Mouse (Mus musculus) thymus, postnatal 10 days (tissue): Measurements from ENCODE around the gene Olfr95.
A peak's percentile ranks its signal among the peaks of the same experiment; 100 is the strongest.
"Not testable (repeated sequence)": the region's sequence is repeated elsewhere in the genome, so short reads cannot be mapped to it uniquely, and the experiment has no call there.

ENCODE experiments used
- DNase-seq, 2 experiments: peaks; one replicate each; pipeline ENCODE4 v3.0.0; 2021; ENCODE audit warnings: low spot score in 2 of 2

The Olfr95 gene

DNA sequence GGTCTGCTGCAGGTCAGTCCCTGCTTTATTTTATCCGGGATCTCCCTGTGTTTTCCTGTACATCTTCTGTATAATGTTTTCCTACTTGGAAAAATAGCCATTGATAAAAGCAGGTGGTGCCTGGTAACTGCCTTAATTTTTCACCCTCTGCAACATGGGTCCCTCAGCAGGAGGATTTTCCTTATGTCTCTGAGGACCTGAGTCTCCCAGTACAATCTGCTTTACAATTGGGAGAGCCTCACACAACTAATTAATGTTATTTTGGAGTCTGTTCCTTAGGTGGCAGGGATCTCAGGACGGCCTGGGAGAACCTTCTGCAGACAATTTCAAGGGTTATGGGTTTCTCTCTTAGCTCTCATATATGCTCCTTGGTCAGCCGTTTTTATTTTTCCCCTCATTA is at the start of gene Olfr95:
TSS of gene Olfr95 (minus strand) at position 101 of the 400 bp plus-strand sequence.
- no peak for DNase-seq

DNA sequence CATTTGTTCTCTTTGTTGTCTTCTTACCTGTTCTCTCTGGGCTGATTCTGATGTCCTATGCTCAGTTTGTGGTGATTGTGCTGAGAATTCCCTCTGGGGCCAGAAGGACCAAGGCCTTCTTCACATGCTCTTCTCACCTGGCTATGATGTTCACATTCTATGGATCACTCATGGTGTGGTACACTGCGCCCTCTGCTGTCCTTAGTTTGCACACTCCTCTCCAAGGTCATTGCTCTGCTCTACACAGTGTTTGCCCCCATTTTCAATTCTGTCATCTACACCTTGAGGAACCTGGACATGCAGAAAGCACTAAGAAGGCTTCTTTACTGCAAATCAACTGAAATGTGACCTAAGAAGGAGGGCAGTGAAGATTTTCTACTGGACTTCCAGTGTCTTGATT is 37.6 kb upstream of the Olfr95 start:
- DNase-seq, result peak in 1 of 2 experiments; percentile 15

DNA sequence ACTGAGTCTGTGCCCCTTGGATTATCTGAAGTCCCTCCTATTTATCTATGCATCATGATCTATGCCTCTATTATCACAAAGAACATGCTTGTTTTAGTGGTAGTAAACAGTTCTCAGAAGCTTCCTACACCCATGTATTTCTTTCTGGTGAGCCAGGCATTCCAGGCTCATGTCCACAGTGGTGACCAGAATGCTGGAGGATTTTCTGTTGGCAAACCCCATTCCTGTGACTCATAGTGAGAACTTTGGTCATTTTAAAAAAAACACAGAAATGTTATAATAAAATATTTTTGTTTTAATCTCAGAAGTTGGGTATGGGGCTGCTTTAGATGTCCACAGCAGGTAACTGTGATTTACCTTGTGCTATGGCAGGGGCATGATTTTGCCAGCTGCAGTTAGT is 36.5 kb upstream of the Olfr95 start:
- no peak for DNase-seq

DNA sequence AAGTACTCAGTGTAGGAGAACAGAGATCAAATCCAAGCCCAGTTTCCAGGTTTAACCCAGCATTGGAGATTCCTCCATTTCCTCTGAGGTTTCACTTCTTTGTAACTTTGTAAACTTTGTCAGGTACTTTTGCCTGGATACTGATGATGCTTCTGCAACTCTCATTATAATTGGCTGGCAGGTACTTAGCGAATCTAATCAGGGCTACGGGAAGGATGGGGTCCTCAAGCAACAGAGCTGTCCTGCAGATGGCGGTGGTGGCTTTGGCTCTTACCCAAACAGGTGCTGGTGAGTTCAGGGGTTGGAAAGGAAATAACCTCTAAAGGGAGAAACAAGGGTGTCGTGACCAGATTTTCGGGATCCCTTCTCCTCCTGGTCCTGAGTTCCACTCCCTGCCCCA is 33.8 kb upstream of the Olfr95 start:
- peak; percentile 29 to 58 for DNase-seq

DNA sequence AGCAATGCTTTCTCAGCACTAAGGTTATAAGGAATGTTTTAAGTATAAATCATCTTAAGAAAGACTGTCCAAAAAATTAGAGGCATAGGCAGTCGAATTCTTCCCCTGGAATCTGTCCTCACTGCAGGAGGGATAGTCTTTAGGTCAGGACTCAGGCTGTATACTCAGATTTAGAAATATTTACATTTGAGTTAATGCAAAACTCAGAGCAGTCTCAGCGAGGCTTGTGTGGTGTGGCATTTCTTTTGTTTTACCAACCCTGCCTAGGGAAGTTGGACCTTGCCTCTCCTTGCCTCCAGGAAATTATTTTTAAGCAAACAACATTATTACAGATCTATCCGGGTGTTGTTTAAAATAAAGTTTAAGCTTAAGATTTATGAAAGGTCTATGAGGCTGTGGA is 29.3 kb upstream of the Olfr95 start:
- DNase-seq, result no peak

DNA sequence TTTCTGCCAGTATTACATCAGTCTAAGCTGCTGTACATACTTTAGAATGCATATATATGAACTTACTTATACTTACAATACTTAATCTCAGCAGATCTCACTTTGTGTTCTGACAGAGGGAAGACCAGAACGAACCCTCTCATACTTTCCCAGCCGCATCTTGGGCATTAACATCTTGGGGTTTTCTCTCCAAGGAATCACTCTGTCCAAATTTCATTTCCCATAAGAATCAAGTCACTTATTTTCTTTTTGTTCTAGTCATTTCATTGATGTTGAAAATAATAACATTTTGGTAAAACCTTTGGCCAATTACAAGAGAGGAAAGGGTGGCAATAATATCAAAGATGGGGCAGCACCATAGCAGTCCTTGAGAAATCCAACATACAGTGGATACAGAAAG is 24.3 kb upstream of the Olfr95 start, which contains the start of gene Olfr97:
TSS of gene Olfr97 (minus strand) at position 101 of the 400 bp plus-strand sequence.
- not testable (repeated sequence) for DNase-seq

DNA sequence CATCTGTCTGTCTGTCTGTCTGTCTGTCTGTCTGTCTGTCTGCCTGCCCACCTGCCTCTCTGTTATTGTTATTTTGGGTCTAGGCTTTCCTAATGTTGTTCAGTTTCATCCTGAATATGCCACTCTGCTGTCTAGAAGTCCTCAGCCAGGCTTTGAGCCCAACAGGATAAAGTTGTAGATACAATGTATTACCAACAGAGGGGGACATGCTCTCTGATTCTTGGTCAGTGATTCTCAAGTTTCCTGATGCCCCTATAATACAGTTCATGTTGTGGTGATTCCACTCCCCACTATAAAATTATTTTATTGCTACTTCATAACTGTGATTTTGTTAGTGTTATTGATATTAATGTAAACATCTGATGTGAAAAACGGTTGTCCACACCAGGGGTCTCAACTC is 9.0 kb upstream of the Olfr95 start:
- no peak for DNase-seq

DNA sequence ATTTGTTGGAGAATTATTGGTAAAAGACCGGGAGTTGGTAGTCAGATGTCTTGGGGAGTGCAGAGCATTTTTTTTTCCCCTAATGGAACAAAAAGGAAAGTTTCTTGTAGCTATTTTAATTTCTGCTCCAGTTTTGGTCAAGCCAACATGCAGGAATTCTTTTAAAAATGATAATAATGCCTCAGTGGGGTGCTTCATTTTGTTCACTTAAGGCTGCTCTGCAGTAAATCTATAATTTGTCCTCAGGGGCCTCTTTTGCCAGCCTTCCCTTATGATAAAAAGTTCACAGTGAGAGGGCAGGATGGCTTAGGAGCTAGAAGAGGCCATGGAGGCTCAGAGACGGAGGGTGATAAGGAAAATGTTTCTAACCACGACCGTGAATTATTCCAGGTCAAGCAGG is 6.9 kb upstream of the Olfr95 start, which contains the start of gene Olfr96:
TSS of gene Olfr96 (plus strand) at position 301 of the 400 bp plus-strand sequence.
- DNase-seq, result no peak

DNA sequence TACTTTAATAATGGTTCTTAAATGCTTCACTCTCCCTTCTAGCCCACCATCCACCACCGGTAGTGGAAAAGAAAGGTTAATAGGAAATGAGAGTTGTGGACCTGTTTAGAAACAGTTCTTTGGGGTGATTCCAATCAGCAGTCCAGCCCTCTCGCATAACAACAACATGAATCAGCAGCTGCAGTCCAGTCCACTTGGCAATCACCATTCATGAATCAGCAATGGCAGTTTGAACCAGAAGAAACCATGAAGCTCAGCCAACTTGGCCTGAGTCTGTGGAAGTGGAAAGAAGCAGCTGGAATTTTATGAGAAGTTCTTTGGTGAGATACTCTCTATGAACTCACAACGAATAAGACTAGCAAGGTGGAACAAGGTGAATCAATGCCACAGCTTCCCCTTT is 5.6 kb upstream of the Olfr95 start:
- no peak for DNase-seq

DNA sequence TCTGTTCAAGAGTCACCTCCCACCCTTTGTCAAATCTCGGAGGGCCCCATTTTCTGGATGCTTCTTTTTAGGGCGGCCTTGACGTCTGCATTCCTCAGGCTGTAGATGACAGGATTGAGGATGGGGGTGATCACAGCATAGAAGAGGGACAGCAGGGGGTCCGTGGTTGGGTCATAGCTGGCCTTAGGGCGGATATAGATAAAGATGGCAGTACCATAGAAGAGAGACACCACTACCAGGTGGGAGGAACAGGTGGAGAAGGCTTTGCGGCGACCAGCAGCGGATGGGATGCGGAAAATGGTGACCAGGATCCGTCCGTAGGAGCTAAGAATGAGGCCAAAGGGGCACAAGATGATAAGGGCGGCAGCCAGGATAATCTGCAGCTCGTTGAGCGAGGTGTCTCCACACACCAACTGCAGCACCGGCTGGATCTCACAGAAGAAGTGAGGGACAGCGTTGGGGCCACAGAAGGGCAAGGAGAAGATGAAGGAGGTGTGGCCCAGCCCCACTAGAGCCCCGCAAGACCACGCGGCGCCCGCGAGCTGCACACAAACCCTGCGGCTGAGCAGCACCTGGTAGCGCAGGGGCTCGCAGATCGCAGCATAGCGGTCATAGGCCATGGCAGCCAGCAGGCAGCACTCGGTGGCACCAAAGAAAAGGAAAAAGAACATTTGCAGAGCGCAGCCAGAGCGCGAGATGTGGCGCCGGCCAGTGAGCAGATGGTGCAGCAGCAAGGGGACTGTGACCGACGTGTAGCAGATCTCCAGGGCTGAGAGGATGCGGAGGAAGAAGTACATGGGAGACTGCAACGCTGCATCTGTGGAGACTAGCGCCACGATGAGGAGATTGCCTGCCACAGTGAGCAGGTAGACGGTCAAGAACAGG is 1.8 kb downstream of the Olfr95 start:
- DNase-seq, result no peak

DNA sequence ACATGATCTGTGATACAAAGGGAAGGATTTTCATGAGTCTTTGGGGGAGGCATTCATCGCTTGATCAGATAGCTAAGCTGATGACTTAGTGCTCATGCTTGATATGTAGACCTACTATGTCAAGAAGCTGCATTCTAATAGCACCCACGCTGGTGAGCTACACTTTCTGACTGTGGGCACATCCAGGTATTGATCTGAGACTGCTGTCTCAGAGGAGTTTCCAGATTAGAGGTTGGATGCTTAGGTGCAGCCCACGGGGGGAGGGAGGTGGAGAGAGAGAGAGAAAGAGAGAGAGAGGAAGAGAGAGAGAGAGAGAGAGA is 9.0 kb downstream of the Olfr95 start:
- no peak for DNase-seq

DNA sequence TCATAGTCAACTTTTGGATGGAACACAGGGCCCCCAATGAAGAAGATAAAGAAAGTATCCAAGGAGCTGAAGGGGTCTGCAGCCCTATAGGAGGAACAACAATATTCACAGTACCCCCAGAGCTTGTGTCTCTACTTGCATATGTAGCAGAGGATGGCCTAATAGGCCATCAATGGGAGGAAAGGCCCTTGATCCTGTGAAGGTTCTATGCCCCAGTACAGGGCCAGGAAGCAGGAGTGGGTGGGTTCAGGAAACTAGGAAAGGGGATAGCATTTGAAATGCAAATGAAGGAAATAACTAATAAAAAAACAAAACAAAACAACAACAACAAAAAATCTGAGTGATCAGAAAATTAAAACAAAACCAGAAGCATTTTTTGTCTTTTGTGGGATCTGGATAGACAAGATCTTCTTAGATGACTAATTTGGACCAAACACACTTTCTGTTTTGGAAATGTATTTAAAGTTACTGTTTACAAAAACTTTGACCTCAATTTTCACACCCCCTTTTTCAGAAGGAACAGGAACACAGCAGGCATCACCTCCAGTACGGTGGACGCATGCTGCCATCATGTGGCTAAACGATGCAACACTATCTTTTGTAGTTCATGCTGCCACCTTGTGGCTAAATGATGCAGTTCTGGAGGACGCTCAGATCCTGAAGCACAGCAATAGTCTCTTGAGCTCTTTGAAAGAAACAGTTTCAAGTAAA is 9.6 kb downstream of the Olfr95 start:
- DNase-seq, result peak; percentile 9 to 64

DNA sequence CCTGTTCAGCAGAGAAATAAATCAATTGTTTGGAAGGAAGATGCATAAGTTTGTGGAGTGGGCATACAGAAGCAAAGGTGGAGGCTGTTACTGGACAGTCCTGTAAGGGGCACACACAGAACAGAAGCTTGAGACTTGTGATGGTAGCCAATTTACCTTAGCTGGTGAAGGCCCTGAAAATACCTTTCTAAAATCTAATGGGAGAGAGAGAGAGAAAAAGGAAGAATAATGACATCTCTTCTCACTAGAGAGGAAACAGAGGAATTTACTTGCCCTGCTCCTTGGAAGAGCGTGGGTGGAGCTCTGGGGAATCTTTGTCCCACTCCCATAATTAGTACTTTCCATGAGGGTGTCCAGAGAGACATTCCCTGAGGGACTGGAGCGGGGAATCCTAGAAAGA is 12.0 kb downstream of the Olfr95 start, which contains the start of gene Olfr94:
TSS of gene Olfr94 (minus strand) at position 101 of the 400 bp plus-strand sequence.
- no peak for DNase-seq

DNA sequence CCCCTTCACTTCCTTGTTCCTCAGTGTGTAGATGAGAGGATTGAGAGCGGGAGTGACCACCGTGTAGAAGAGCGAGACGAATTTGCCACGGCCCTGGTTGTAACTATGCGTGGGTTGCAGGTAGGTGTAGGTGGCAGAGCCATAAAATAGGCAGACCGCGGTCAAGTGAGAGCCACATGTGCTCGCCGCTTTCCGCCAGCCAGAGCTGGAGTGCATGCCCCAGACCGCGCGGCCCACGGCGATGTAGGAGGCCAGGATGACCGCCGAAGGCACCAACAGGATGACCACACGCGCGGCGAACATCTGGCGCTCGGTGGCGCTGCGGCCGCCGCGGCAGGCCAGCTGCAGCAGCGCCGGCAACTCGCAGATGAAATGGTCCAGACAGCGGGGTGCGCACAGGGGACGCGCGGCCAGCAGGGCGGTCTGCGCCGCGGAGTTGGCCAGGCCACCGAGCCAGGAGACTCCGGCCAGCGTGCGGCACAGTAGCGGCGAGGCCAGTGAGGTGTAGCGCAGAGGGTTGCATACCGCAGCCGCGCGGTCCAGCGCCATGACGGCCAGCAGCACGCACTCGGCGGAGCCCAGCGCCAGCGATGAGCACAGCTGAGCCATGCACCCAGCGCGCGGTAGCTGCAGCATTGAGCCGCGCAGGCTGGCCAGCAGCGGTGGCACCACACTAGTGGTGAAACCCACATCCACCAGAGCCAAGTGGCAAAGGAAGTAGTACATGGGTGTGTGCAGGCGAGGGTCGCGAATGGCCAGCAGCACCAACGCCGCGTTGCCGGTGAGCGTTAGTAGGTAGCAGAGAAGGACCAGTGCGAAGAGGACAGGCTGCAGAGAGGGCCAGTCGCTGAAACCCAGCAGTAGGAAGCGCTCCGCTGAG is 15.8 kb downstream of the Olfr95 start:
- no peak for DNase-seq

DNA sequence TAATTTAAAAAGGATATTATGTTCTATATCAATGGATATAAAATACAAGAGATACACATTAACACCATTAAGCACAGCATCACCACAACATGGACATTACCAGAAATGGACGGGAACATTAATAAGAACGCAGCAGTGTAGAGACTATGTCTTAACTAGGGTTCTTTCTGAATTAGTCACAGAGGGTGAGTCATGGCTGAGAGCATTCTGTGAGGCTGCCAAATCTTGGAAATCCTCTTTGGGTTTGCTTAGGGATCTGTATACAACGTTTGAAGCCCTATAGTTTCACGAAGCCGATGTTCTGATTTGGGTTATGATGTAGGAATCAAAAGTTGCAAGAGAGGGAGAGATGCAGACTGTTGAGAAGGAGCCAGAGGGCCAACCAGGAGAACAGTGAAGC is 18.1 kb downstream of the Olfr95 start:
- no peak for DNase-seq

DNA sequence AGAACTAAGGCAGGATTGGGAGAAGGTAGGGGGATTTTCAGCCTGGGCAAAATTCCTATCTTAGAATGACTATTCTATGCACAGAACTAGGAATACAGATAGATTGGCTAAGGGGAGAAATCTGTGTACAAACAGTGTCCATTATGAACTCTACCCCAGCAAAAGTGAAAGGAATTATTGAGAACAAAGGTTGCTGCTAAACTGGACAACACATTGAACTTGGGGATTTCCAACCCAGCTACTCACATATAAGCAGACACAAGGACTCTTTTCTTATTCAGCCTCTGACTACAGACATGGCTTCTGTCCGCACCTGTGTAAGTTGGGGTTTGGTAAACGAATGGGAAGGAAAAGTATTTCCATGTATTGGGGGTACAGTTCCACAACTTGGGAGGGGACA is 19.3 kb downstream of the Olfr95 start, which contains the start of gene Ubd:
TSS of gene Ubd (plus strand) at position 237 of the 400 bp plus-strand sequence.
- DNase-seq, result no peak

DNA sequence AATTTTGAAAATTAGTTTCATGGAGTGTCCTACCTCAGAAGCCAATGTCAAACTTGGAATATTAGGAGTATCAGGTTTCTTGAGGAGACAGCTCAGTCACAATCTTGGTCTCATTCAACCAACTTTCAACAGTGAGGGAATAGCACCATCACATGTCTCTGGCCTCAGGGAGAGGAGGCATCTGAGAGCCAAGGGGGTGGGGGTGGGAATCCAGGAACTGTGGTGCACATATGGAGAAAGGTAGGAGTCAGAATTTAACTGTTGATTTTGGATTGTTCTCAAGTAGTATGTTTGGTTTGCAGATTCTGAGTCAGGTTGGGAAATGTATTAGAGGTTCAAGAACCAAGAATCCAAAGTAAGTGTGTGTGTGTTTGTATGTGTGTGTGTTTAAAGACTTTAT is 19.9 kb downstream of the Olfr95 start:
- no peak for DNase-seq

DNA sequence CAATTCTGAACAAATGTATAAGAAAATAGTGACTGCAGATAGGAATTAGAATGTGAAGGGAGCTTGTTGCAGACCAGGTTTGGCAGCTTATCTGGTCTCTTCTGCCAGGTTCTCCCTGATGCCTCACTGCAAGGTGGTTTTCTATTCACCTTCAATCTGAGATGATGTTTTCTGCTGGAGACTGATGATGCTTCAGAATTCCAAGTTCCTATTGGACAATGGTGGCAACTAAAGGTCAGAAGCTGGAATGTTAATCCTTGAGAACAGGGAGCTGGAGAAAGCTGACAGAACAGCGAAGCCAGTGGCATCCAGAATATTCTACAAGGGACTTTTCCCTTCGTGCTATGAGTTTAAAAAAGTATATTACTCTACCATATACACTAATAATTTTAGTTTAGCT is 22.2 kb downstream of the Olfr95 start:
- no peak for DNase-seq

DNA sequence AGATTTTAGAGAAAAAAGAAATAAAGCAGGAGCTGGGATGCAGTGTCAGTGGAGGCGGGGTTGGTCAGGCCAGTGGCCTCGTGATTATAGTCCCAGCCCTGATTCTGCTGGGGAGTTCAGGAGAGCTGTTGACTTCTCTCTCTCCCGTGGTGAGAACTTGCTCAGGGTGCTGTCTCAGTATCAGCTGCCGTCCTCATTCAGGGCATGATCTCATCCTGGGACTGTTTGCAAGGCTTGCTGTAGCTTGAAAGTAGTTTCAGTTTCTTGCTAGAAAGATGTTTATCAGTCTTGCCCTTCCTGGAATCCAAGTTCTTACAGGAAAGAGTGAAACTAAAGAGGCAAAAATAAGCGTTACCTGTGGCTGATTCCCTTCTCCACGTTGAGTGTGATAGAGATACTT is 27.4 kb downstream of the Olfr95 start:
- DNase-seq, result no peak

DNA sequence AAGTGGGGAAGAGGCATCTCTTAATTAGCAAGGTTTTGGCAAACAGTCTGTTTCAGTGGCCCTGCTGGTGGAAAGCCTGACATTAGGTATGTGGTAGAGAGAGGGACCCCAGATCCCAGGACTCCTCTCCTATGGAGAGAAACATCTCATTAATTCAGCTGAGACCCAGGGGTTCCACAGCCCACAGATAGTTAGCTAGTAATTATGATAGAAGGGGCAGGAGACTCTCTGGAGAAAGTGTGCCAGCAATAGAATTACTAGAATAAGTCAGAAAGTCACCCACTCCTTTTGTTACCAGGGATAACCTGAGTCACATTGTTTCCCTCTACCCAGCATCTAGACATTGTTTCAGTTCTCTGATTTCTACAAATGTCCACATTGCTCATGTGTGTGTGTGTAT is 51.5 kb downstream of the Olfr95 start, which contains the start of gene Olfr93:
TSS of gene Olfr93 (minus strand) at position 101 of the 400 bp plus-strand sequence.
- no peak for DNase-seq
